Mouse (Mus musculus): ENCODE measurements around the gene Sorcs2. TPM values are rescaled to one million over a fixed set of nuclear protein-coding genes. Genes with fewer than 3 reads are reported as not detected.

The Sorcs2 gene
- polyA plus RNA-seq, 1 experiment, result 2.3 TPM

GRCm38 (mm10) chr5:36324140-36324572 is 73.8 kb downstream of the Sorcs2 start:
- no peak for DNase-seq (ENCODE audit: low read depth in 1 of 2, low spot score in 2 of 2)
- TF ChIP-seq POLR2A (IDR thresholded peaks at IDR 0.05; ENCODE audit: low read depth, low read length) (no peak), CTCF (IDR thresholded peaks at IDR 0.05; ENCODE audit: extremely low read depth, insufficient read depth, insufficient read length, insufficient replicate concordance) (no peak)

GRCm38 (mm10) chr5:36323526-36323925 is 74.4 kb downstream of the Sorcs2 start:
- Histone ChIP-seq H3K4me3 (ENCODE audit: extremely low read depth, insufficient read depth, insufficient read length) (no peak overlapping the region), H3K27ac (ENCODE audit: insufficient read depth, low read length) (no peak overlapping the region), H3K27me3 (ENCODE audit: control insufficient read depth, insufficient read depth, low read length) (no peaks in the 10 kb centered on the region), H3K4me1 (ENCODE audit: control insufficient read depth, insufficient read depth, insufficient read length) (peaks cover 8% of the 10 kb centered on the region), H3K36me3 (ENCODE audit: control insufficient read depth, insufficient read depth, low read length) (no peaks in the 10 kb centered on the region)
- 3% methylated on average over 2 of the region's 2 CpGs for WGBS
- peak; percentile 94 for TF ChIP-seq CTCF (IDR thresholded peaks at IDR 0.05; ENCODE audit: extremely low read depth, insufficient read depth, insufficient read length, insufficient replicate concordance)
- TF ChIP-seq POLR2A (IDR thresholded peaks at IDR 0.05; ENCODE audit: low read depth, low read length), result no peak
- DNase-seq (ENCODE audit: low read depth in 1 of 2, low spot score in 2 of 2), result peak; percentile 30 to 72

More at GRCm38 (mm10) chr5:36324140-36324572, 73.8 kb downstream of the Sorcs2 start:
- H3K4me3 ChIP-seq (ENCODE audit: extremely low read depth, insufficient read depth, insufficient read length), result no peak overlapping the region
- no peaks in the 10 kb centered on the region for H3K27me3 ChIP-seq (ENCODE audit: control insufficient read depth, insufficient read depth, low read length)
- H3K4me1 ChIP-seq (ENCODE audit: control insufficient read depth, insufficient read depth, insufficient read length), result peaks cover 8% of the 10 kb centered on the region
- 88% methylated on average over 9 of the region's 9 CpGs for WGBS
- H3K27ac ChIP-seq (ENCODE audit: insufficient read depth, low read length), result no peak overlapping the region
- H3K36me3 ChIP-seq (ENCODE audit: control insufficient read depth, insufficient read depth, low read length), result no peaks in the 10 kb centered on the region

- Histone ChIP-seq H3K4me3 (ENCODE audit: extremely low read depth, insufficient read depth, insufficient read length) (no peak overlapping the region), H3K27ac (ENCODE audit: insufficient read depth, low read length) (no peak overlapping the region), H3K36me3 (ENCODE audit: control insufficient read depth, insufficient read depth, low read length) (no peaks in the 10 kb centered on the region), H3K4me1 (ENCODE audit: control insufficient read depth, insufficient read depth, insufficient read length) (peaks cover 19% of the 10 kb centered on the region), H3K27me3 (ENCODE audit: control insufficient read depth, insufficient read depth, low read length) (no peaks in the 10 kb centered on the region)
- TF ChIP-seq CTCF (IDR thresholded peaks at IDR 0.05; ENCODE audit: extremely low read depth, insufficient read depth, insufficient read length, insufficient replicate concordance) (no peak), POLR2A (IDR thresholded peaks at IDR 0.05; ENCODE audit: low read depth, low read length) (no peak)
- 86% methylated on average over 8 of the region's 8 CpGs for WGBS
- no peak for DNase-seq (ENCODE audit: low read depth in 1 of 2, low spot score in 2 of 2)
These were observed 76.4 kb downstream of the Sorcs2 start for GRCm38 (mm10) chr5:36321581-36321980.

GRCm38 (mm10) chr5:36320667-36321066 is 77.3 kb downstream of the Sorcs2 start:
- DNase-seq (ENCODE audit: low read depth in 1 of 2, low spot score in 2 of 2), result no peak
- WGBS, result 86% methylated on average over 8 of the region's 8 CpGs
- Histone ChIP-seq H3K36me3 (ENCODE audit: control insufficient read depth, insufficient read depth, low read length) (no peaks in the 10 kb centered on the region), H3K4me1 (ENCODE audit: control insufficient read depth, insufficient read depth, insufficient read length) (peaks cover 16% of the 10 kb centered on the region; the same call in 1 of the 2 replicates), H3K27me3 (ENCODE audit: control insufficient read depth, insufficient read depth, low read length) (no peaks in the 10 kb centered on the region), H3K27ac (ENCODE audit: insufficient read depth, low read length) (no peak overlapping the region), H3K4me3 (ENCODE audit: extremely low read depth, insufficient read depth, insufficient read length) (no peak overlapping the region)
- TF ChIP-seq POLR2A (IDR thresholded peaks at IDR 0.05; ENCODE audit: low read depth, low read length) (no peak), CTCF (IDR thresholded peaks at IDR 0.05; ENCODE audit: extremely low read depth, insufficient read depth, insufficient read length, insufficient replicate concordance) (no peak)

- no peaks in the 10 kb centered on the region for H3K36me3 ChIP-seq (ENCODE audit: control insufficient read depth, insufficient read depth, low read length)
- H3K27ac ChIP-seq (ENCODE audit: insufficient read depth, low read length), result peak overlapping the region; percentile 72
- no peak overlapping the region for H3K4me3 ChIP-seq (ENCODE audit: extremely low read depth, insufficient read depth, insufficient read length)
- peaks cover 16% of the 10 kb centered on the region; the same call in 1 of the 2 replicates for H3K4me1 ChIP-seq (ENCODE audit: control insufficient read depth, insufficient read depth, insufficient read length)
- WGBS, result 55% methylated on average over 6 of the region's 6 CpGs
- TF ChIP-seq CTCF (IDR thresholded peaks at IDR 0.05; ENCODE audit: extremely low read depth, insufficient read depth, insufficient read length, insufficient replicate concordance) (no peak), POLR2A (IDR thresholded peaks at IDR 0.05; ENCODE audit: low read depth, low read length) (no peak)
- H3K27me3 ChIP-seq (ENCODE audit: control insufficient read depth, insufficient read depth, low read length), result no peaks in the 10 kb centered on the region
- peak in 1 of 2 experiments; percentile 15 for DNase-seq (ENCODE audit: low read depth in 1 of 2, low spot score in 2 of 2)
These were observed 80.1 kb downstream of the Sorcs2 start for GRCm38 (mm10) chr5:36317641-36318368.

GRCm38 (mm10) chr5:36315106-36315505 is 82.8 kb downstream of the Sorcs2 start:
- peaks cover 16% of the 10 kb centered on the region; the same call in 1 of the 2 replicates for H3K4me1 ChIP-seq (ENCODE audit: control insufficient read depth, insufficient read depth, insufficient read length)
- H3K36me3 ChIP-seq (ENCODE audit: control insufficient read depth, insufficient read depth, low read length), result no peaks in the 10 kb centered on the region
- H3K27ac ChIP-seq (ENCODE audit: insufficient read depth, low read length), result no peak overlapping the region
- DNase-seq (ENCODE audit: low read depth in 1 of 2, low spot score in 2 of 2), result no peak
- H3K4me3 ChIP-seq (ENCODE audit: extremely low read depth, insufficient read depth, insufficient read length), result no peak overlapping the region
- no peaks in the 10 kb centered on the region for H3K27me3 ChIP-seq (ENCODE audit: control insufficient read depth, insufficient read depth, low read length)
- TF ChIP-seq POLR2A (IDR thresholded peaks at IDR 0.05; ENCODE audit: low read depth, low read length) (no peak), CTCF (IDR thresholded peaks at IDR 0.05; ENCODE audit: extremely low read depth, insufficient read depth, insufficient read length, insufficient replicate concordance) (no peak)
- WGBS, result 91% methylated on average over 9 of the region's 9 CpGs

Measured in spleen, adult 2 months (tissue).